Comparison of ENCODE assay signal across 9 mouse cellular contexts in the genomic region with DNA sequence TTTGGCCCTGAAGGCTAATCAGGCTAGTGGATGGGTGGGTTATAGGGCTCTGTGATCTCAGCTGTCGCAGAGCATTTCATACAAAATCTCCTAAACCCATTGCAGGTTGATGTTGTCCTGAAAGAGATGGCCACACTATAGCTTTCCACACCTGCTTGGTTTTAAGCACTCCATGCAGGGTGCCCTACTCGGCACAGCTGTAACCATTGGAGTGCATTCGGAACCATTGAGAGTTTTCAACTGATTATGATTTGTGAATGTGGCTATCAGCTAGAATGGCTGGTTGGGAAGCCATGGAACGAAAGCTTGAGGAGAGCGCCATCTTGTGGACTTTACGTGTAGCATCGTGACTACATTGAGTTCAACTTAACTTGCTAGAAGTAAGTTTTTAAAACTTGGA.
DNase-seq lines count a peak whose midpoint lies in the region; ATAC-seq and TF ChIP-seq lines count a peak whose summit lies in the region.
"Had no signal": no experiment of that assay in that cellular context is flagged by ENCODE, and none has a peak within 500 bp of the region (broad histone marks: within the 10 kb centered on the region; RNA-seq: fewer than 3 reads in every experiment).

No protein-coding gene starts in this region.

- no peak overlapping the region for H3K4me3 ChIP-seq in forebrain, embryonic 10.5 days
- no peak overlapping the region for H3K4me3 ChIP-seq in forebrain, embryonic 11.5 days (ENCODE audit: low read depth, low read length)
- H3K4me3 ChIP-seq in kidney, embryonic 14.5 days (ENCODE audit: low read length): no peak overlapping the region
- no peak overlapping the region for H3K4me3 ChIP-seq in lung, adult 2 months (replicated peaks; ENCODE audit: extremely low read depth, low read depth, low read length)
- H3K4me3 ChIP-seq: heart, embryonic 15.5 days had no signal

- no peaks in the 10 kb centered on the region for H3K9me3 ChIP-seq in forebrain, embryonic 10.5 days
- H3K9me3 ChIP-seq in forebrain, embryonic 11.5 days (ENCODE audit: control insufficient read depth, low read length): no peaks in the 10 kb centered on the region
- H3K9me3 ChIP-seq in kidney, embryonic 14.5 days (ENCODE audit: control insufficient read depth, low read length): no peaks in the 10 kb centered on the region
- H3K9me3 ChIP-seq: heart, embryonic 15.5 days had no signal

- no peaks in the 10 kb centered on the region for H3K36me3 ChIP-seq in forebrain, embryonic 10.5 days (replicated peaks)
- no peaks in the 10 kb centered on the region for H3K36me3 ChIP-seq in forebrain, embryonic 11.5 days (ENCODE audit: control insufficient read depth, insufficient read depth, low read length)
- H3K36me3 ChIP-seq in kidney, embryonic 14.5 days (ENCODE audit: control insufficient read depth, insufficient read depth, low read length): no peaks in the 10 kb centered on the region
- H3K36me3 ChIP-seq: heart, embryonic 15.5 days had no signal

- no peak overlapping the region for H3K27ac ChIP-seq in forebrain, embryonic 10.5 days
- H3K27ac ChIP-seq in forebrain, embryonic 11.5 days (ENCODE audit: low read depth, low read length): no peak overlapping the region
- no peak overlapping the region for H3K27ac ChIP-seq in kidney, embryonic 14.5 days (ENCODE audit: low read depth, low read length)
- H3K27ac ChIP-seq: heart, embryonic 15.5 days had no signal

- no peak overlapping the region for H3K4me2 ChIP-seq in forebrain, embryonic 11.5 days (ENCODE audit: low read depth, low read length, severe bottlenecking)
- no peak overlapping the region for H3K4me2 ChIP-seq in kidney, embryonic 14.5 days (replicated peaks; ENCODE audit: low read depth, low read length)
- H3K4me2 ChIP-seq: heart, embryonic 15.5 days had no signal

- no peaks in the 10 kb centered on the region for H3K4me1 ChIP-seq in forebrain, embryonic 10.5 days
- H3K4me1 ChIP-seq in forebrain, embryonic 11.5 days (replicated peaks; ENCODE audit: control insufficient read depth, insufficient read depth, low read length): no peaks in the 10 kb centered on the region
- H3K4me1 ChIP-seq in kidney, embryonic 14.5 days (ENCODE audit: control insufficient read depth, insufficient read depth, low read length): no peaks in the 10 kb centered on the region
- no peaks in the 10 kb centered on the region for H3K4me1 ChIP-seq in lung, adult 2 months (ENCODE audit: control insufficient read depth, insufficient read depth, low read length)

- ATAC-seq in forebrain, embryonic 11.5 days (replicated peaks; ENCODE audit: low FRiP score): no peak
- 0 out of 2 replicates have a peak, but pooled peaks have one; percentile 30 for ATAC-seq in kidney, embryonic 14.5 days (ENCODE audit: low FRiP score, low TSS enrichment)

- peak; percentile 56 for DNase-seq in forebrain, embryonic 10.5 days (ENCODE audit: extremely low spot score, low spot score)
- DNase-seq in forebrain, embryonic 11.5 days (ENCODE audit: low spot score): no peak
- peak; percentile 10 for DNase-seq in 3134 (ENCODE audit: extremely low read depth, insufficient read length, low spot score)
- peak; percentile 17 for DNase-seq in adrenal gland, adult 8-10 months
- peak; percentile 43 for DNase-seq in embryo, embryonic 9.5 days (ENCODE audit: extremely low spot score)
- peak; percentile 23 for DNase-seq in lung, adult 2 months
- peak; percentile 11 to 27 for DNase-seq in right cerebral cortex, postnatal 36 days (ENCODE audit: low spot score in 2 of 2)

- TF ChIP-seq POLR2A in lung, adult 2 months (IDR thresholded peaks at IDR 0.05; ENCODE audit: borderline replicate concordance, extremely low read depth, low read depth, low read length): no peak

- peaks cover 27% of the 10 kb centered on the region for H3K27me3 ChIP-seq in forebrain, embryonic 10.5 days (ENCODE audit: poor library complexity, severe bottlenecking)
- no peaks in the 10 kb centered on the region for H3K27me3 ChIP-seq in forebrain, embryonic 11.5 days (ENCODE audit: control insufficient read depth, insufficient read depth, low read length)
- no peaks in the 10 kb centered on the region for H3K27me3 ChIP-seq in kidney, embryonic 14.5 days (ENCODE audit: control insufficient read depth, insufficient read depth, low read length)

- peak; percentile 48; the same call in 1 of the 2 replicates for TF ChIP-seq CTCF in lung, adult 2 months (IDR thresholded peaks at IDR 0.05; ENCODE audit: insufficient read depth, low read length)

- no peak overlapping the region for H3K9ac ChIP-seq in forebrain, embryonic 11.5 days (ENCODE audit: low read length)
- no peak overlapping the region for H3K9ac ChIP-seq in kidney, embryonic 14.5 days (ENCODE audit: low read depth, low read length)
- H3K9ac ChIP-seq: heart, embryonic 15.5 days had no signal

- WGBS in forebrain, embryonic 10.5 days: 22% methylated on average over 7 of the region's 7 CpGs
- 21% methylated on average over 7 of the region's 7 CpGs for WGBS in forebrain, embryonic 11.5 days
- WGBS in kidney, embryonic 14.5 days: 20% methylated on average over 7 of the region's 7 CpGs
- 17% methylated on average over 7 of the region's 7 CpGs for WGBS in lung, adult 2 months
